Mouse (Mus musculus): Measurements from ENCODE around the gene Fam189b. TPM values are rescaled to one million over a fixed set of nuclear protein-coding genes. Genes with fewer than 3 reads are reported as not detected.

Fam189b gene
- polyA plus RNA-seq, 1 experiment = 19.4 TPM

DNA sequence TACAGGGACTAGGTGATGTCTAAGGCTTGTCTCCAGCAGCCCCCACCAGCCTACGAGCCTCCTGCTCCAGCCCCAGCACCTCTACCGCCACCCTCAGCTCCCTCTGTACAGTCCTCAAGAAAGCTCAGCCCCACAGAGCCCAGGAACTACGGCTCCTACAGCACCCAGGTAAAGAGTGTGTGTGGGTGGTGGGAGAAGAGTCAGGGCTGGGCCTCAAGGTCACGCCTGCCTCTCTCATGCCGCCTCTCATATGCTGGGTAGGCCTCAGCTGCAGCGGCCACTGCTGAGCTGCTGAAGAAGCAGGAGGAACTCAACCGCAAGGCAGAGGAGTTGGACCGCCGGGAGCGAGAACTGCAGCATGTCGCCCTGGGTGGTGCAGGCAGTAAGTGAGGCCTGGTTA lies 3.9 kb upstream of the Fam189b start:
- Histone ChIP-seq H3K4me3 (ENCODE audit: low read depth, low read length) (no peak overlapping the region), H3K27ac (ENCODE audit: insufficient read depth, low read depth, low read length) (no peak overlapping the region), H3K4me1 (ENCODE audit: control insufficient read depth, insufficient read depth, insufficient read length, low read length) (peaks cover 11% of the 10 kb centered on the region), H3K36me3 (ENCODE audit: control insufficient read depth, insufficient read depth, low read length) (peaks cover 50% of the 10 kb centered on the region), H3K27me3 (ENCODE audit: control insufficient read depth, insufficient read depth, low read length) (no peaks in the 10 kb centered on the region)
- WGBS = 93% methylated on average over 11 of the region's 11 CpGs
- TF ChIP-seq CTCF (IDR thresholded peaks at IDR 0.05; ENCODE audit: extremely low read depth, insufficient read length, insufficient replicate concordance, low read depth, low read length) (no peak), POLR2A (IDR thresholded peaks at IDR 0.05; ENCODE audit: low read depth, low read length) (no peak)

DNA sequence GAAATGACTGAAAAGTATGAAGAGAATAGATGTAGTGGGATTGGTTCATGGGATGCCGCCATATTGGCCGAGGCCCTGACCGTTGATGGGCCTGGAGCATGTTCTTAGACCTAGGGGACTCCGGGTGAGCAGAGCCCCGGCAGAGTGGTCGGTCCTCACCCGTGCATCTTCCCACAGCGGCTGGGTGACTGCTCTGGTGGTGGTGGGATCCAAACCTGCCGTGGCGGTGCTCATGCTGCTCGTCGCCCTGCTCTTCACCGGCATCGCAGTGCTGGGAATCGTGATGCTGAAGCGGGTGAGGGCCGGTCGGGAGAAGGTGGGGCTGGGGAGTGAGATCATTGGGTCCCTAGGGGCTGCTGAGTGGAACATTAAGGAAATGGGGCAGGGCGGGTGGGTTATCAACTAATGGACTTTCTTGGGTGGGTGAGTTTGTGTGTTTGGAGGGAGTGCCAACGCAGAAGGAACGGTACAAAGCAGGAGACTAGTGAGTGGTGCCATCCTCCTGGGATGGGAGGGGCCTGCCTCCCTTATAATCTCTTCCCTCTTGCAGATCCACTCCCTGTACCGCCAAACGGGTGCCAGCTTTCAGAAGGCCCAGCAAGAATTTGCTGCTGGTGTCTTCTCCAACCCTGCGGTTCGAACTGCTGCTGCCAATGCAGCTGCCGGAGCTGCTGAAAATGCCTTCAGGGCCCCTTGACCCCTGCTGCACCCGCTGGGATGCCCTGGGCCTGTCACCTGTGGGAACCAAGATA lies 1.0 kb upstream of the Fam189b start:
- Histone ChIP-seq H3K27me3 (ENCODE audit: control insufficient read depth, insufficient read depth, low read length) (no peaks in the 10 kb centered on the region), H3K4me1 (ENCODE audit: control insufficient read depth, insufficient read depth, insufficient read length, low read length) (peaks cover 11% of the 10 kb centered on the region), H3K4me3 (ENCODE audit: low read depth, low read length) (no peak overlapping the region), H3K27ac (ENCODE audit: insufficient read depth, low read depth, low read length) (no peak overlapping the region), H3K36me3 (ENCODE audit: control insufficient read depth, insufficient read depth, low read length) (peaks cover 27% of the 10 kb centered on the region)
- TF ChIP-seq POLR2A (IDR thresholded peaks at IDR 0.05; ENCODE audit: low read depth, low read length) (no peak), CTCF (IDR thresholded peaks at IDR 0.05; ENCODE audit: extremely low read depth, insufficient read length, insufficient replicate concordance, low read depth, low read length) (no peak)
- WGBS = 94% methylated on average over 27 of the region's 27 CpGs

DNA sequence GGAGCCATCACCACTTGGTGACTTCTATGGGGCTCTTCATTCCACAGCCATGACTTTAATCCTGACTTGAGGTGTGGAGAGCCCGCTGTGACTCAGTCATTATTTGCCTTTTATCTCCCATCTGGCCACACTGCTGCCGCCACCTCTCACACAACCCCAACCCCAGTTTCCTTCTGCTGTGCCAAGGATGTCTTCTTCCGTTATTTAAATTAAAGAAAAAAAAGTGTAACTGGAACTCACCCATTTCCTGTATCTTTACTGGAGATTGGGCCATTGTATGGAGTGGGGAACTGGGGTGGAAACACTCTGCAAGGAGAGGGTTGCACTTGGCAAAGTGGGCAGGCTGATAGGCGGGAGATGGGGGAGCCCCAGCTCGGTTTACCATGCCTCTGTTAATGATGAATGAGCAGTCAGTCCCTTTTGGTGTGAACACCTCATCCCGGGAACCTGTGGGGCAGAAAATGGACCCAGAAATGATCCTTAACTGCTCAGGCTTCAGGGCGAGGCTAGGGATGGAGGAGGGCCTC lies 349 bp upstream of the Fam189b start:
- Histone ChIP-seq H3K27me3 (ENCODE audit: control insufficient read depth, insufficient read depth, low read length) (no peaks in the 10 kb centered on the region), H3K36me3 (ENCODE audit: control insufficient read depth, insufficient read depth, low read length) (peaks cover 27% of the 10 kb centered on the region), H3K4me1 (ENCODE audit: control insufficient read depth, insufficient read depth, insufficient read length, low read length) (peaks cover 11% of the 10 kb centered on the region), H3K27ac (ENCODE audit: insufficient read depth, low read depth, low read length) (no peak overlapping the region), H3K4me3 (ENCODE audit: low read depth, low read length) (peak overlapping the region; percentile 69)
- WGBS = 40% methylated on average over 7 of the region's 7 CpGs
- TF ChIP-seq CTCF (IDR thresholded peaks at IDR 0.05; ENCODE audit: extremely low read depth, insufficient read length, insufficient replicate concordance, low read depth, low read length) (no peak), POLR2A (IDR thresholded peaks at IDR 0.05; ENCODE audit: low read depth, low read length) (no peak)

DNA sequence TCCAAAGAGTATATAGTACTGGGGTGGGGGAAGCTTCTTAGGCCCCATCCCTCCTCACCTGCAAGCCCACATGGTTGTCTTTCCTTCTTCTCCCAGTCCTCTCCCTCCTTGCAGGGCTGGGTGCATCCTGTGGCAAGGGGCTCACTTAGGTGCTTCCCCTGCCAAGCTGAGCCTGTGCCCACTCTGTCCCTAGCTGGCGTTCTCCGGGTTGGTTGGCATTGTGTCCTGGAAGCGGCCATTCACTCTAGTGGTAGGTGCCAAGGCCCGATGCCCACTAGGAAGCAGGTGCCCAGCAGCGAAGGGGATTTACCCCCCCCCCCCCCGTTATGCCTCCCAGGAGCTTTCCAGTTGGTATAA lies 994 bp downstream of the Fam189b start:
- TF ChIP-seq POLR2A (IDR thresholded peaks at IDR 0.05; ENCODE audit: low read depth, low read length) (no peak), CTCF (IDR thresholded peaks at IDR 0.05; ENCODE audit: extremely low read depth, insufficient read length, insufficient replicate concordance, low read depth, low read length) (no peak)
- 86% methylated on average over 6 of the region's 6 CpGs for WGBS
- Histone ChIP-seq H3K27ac (ENCODE audit: insufficient read depth, low read depth, low read length) (no peak overlapping the region), H3K27me3 (ENCODE audit: control insufficient read depth, insufficient read depth, low read length) (no peaks in the 10 kb centered on the region), H3K4me1 (ENCODE audit: control insufficient read depth, insufficient read depth, insufficient read length, low read length) (peaks cover 6% of the 10 kb centered on the region; the same call in 1 of the 2 replicates), H3K36me3 (ENCODE audit: control insufficient read depth, insufficient read depth, low read length) (peaks cover 27% of the 10 kb centered on the region), H3K4me3 (ENCODE audit: low read depth, low read length) (peak overlapping the region; percentile 69; the same call in 1 of the 2 replicates)

DNA sequence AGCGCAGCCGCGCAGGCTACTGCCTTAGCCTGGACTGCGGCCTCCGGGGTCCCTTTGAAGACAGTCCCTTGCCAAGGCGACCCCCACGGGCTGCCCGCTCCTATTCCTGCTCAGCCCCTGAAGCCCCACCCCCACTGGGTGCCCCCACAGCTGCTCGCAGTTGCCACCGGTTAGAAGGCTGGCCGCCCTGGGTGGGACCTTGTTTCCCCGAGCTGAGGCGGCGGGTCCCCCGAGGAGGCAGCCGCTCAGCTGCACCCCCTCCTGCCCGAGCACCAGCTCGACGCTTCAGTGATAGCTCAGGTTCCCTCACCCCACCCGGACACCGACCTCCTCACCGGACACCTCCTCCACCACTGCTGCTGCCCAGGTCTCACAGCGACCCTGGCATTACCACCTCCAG lies 4.3 kb downstream of the Fam189b start:
- Histone ChIP-seq H3K4me1 (ENCODE audit: control insufficient read depth, insufficient read depth, insufficient read length, low read length) (peaks cover 4% of the 10 kb centered on the region; the same call in 1 of the 2 replicates), H3K27me3 (ENCODE audit: control insufficient read depth, insufficient read depth, low read length) (no peaks in the 10 kb centered on the region), H3K27ac (ENCODE audit: insufficient read depth, low read depth, low read length) (peak overlapping the region; percentile 61), H3K4me3 (ENCODE audit: low read depth, low read length) (peak overlapping the region; percentile 43), H3K36me3 (ENCODE audit: control insufficient read depth, insufficient read depth, low read length) (peaks cover 1% of the 10 kb centered on the region; the same call in 1 of the 2 replicates)
- WGBS = 72% methylated on average over 23 of the region's 23 CpGs
- TF ChIP-seq CTCF (IDR thresholded peaks at IDR 0.05; ENCODE audit: extremely low read depth, insufficient read length, insufficient replicate concordance, low read depth, low read length) = no peak
- TF ChIP-seq POLR2A (IDR thresholded peaks at IDR 0.05; ENCODE audit: low read depth, low read length) = no peak

DNA sequence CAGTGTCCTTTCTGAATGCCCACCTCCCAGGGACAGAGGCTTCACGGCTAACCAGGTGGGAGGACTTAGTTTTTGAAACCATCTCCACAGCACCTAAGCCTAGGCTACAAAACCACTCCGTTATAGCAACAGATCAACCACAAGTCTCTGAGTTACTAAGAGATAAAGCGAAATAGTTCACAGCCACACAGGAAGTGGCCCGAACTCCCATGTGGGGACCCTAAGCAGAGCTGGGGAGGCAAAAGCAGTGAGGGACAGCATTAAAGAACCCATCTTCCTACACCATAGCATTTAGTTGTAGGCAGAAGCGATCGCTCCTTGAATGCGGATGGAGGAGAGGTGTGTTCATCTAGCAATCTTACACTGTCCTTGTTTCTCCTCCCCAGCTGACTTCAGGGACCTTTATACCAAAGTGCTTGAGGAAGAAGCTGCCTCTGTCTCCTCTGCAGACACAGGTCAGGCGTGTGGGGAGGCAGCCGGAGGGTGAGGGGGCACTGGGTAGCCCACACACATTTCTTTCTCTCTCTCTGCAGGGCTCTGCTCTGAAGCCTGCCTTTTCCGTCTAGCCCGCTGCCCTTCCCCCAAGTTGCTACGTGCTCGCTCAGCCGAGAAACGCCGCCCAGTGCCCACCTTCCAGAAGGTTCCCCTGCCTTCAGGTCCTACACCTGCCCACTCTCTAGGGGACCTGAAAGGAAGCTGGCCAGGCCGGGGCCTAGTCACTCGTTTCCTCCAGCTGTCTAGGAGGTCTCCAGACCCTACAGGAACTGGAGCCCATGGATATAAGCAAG lies 4.9 kb downstream of the Fam189b start:
- no peaks in the 10 kb centered on the region for H3K36me3 ChIP-seq (ENCODE audit: control insufficient read depth, insufficient read depth, low read length)
- H3K4me1 ChIP-seq (ENCODE audit: control insufficient read depth, insufficient read depth, insufficient read length, low read length) = peaks cover 4% of the 10 kb centered on the region; the same call in 1 of the 2 replicates
- H3K27me3 ChIP-seq (ENCODE audit: control insufficient read depth, insufficient read depth, low read length) = no peaks in the 10 kb centered on the region
- H3K4me3 ChIP-seq (ENCODE audit: low read depth, low read length) = peak overlapping the region; percentile 52
- peak overlapping the region; percentile 68 for H3K27ac ChIP-seq (ENCODE audit: insufficient read depth, low read depth, low read length)
- TF ChIP-seq CTCF (IDR thresholded peaks at IDR 0.05; ENCODE audit: extremely low read depth, insufficient read length, insufficient replicate concordance, low read depth, low read length) = no peak
- no peak for TF ChIP-seq POLR2A (IDR thresholded peaks at IDR 0.05; ENCODE audit: low read depth, low read length)
- WGBS = 88% methylated on average over 18 of the region's 18 CpGs

DNA sequence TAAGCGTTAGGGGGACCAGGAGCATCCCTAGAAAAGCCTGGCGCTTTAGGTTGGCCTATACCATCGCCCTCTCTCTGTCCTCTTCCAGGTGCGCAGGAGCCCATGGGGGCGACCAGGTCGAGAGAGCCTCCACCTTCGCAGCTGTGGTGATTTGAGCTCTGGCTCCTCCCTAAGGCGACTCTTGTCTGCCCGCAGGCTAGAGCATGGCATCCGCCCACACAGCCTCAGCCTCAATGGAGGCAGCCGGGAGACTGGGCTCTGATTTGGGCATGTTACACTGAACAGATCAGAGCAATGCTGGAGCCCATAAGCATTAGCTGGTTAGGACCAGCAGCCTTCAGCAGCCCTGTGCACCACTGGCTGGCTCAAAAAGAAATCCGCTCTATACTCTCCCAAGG lies 5.5 kb downstream of the Fam189b start:
- no peaks in the 10 kb centered on the region for H3K36me3 ChIP-seq (ENCODE audit: control insufficient read depth, insufficient read depth, low read length)
- H3K4me3 ChIP-seq (ENCODE audit: low read depth, low read length) = peak overlapping the region; percentile 52
- H3K27ac ChIP-seq (ENCODE audit: insufficient read depth, low read depth, low read length) = peak overlapping the region; percentile 68
- H3K27me3 ChIP-seq (ENCODE audit: control insufficient read depth, insufficient read depth, low read length) = no peaks in the 10 kb centered on the region
- H3K4me1 ChIP-seq (ENCODE audit: control insufficient read depth, insufficient read depth, insufficient read length, low read length) = no peaks in the 10 kb centered on the region; the same call in 1 of the 2 replicates
- TF ChIP-seq CTCF (IDR thresholded peaks at IDR 0.05; ENCODE audit: extremely low read depth, insufficient read length, insufficient replicate concordance, low read depth, low read length) (no peak), POLR2A (IDR thresholded peaks at IDR 0.05; ENCODE audit: low read depth, low read length) (no peak)
- WGBS = 84% methylated on average over 12 of the region's 12 CpGs

Data from small intestine, adult 2 months (tissue).